Mouse (Mus musculus) testis, postnatal 14 days (tissue): Measurements from ENCODE around the gene Gadd45a.

Source experiments
- DNase-seq: peaks from one replicate; pipeline ENCODE4 v3.0.0; 2021; ENCODE audit warnings: low spot score

Gene Gadd45a

GRCm38 (mm10) chr6:67036837-67037628 lies at the start of gene Gadd45a:
Gene Gadd45a, minus strand, starts transcription at chr6:67037457.
- DNase-seq: peak; percentile 98

GRCm38 (mm10) chr6:67085850-67086437 lies 48.7 kb upstream of the Gadd45a start:
- no peak for DNase-seq

DNA sequence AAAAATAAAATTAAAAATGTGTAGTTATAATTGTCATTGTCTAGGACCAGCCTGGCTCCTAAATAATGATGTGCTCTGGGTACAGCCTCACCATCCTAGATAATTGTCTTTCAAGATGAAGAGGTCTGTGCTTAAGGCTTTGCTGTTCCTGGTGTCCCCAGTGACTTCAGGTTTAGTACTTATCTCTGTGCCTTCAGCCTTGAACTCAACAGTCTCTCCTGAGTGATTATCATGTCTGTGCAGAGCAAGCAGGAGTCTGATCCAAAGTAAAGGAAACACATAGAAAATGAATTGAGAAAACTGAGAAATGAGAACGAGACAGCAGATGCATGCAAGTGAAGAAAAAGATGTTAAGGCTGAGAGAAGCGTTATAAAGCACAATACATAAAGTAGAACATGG lies 47.2 kb upstream of the Gadd45a start:
- no peak for DNase-seq

- no peak for DNase-seq
Measured at GRCm38 (mm10) chr6:67081141-67081540, 43.9 kb upstream of the Gadd45a start.

- no peak for DNase-seq
Measured at GRCm38 (mm10) chr6:67078076-67078475, 40.8 kb upstream of the Gadd45a start.

GRCm38 (mm10) chr6:67077477-67077876 lies 40.2 kb upstream of the Gadd45a start:
- no peak for DNase-seq

DNA sequence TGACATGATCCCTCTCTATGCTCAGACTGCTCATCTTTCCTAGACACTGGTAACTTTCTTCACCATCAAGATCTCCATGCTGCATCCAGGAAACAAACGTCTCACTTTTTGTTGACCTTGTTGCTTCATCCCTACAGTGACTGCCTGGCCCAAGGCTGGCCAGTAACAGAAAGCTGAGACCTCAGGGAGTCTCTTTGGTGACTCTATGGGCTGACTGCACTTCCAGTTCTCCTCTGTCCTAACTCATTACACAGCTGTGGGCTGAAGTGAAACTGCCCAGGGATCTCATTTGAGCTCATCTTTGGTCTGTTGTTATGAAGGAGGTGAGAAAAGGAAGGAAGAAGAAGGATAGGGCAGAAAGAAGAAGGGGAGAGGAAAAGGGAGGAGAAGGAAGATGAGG lies 39.1 kb upstream of the Gadd45a start:
- DNase-seq: no peak

- no peak for DNase-seq
Measured at GRCm38 (mm10) chr6:67074868-67075267, 37.6 kb upstream of the Gadd45a start.

- DNase-seq: no peak
Measured at GRCm38 (mm10) chr6:67073929-67074328, 36.7 kb upstream of the Gadd45a start.

GRCm38 (mm10) chr6:67073446-67073845 lies 36.2 kb upstream of the Gadd45a start:
- DNase-seq: no peak

DNA sequence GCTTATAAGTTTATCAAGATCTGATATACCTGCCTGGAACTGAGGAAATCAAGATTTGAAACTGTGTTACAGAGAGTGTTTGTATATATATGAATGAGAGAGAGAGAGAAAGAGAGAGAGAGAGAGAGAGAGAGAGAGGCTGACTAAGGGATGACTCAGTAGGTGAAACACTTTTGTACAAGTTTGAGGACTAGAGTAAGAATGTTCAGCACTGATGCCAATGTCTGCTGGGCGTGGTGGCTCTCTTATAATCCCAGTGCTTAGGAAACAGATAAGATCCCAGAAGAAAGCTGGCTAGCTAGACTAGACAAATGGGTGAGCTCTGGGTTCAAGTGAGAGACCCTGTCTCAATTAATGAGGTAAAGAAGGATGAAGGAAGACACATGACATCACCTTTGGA lies 34.4 kb upstream of the Gadd45a start:
- no peak for DNase-seq

GRCm38 (mm10) chr6:67069800-67070315 lies 32.6 kb upstream of the Gadd45a start:
- DNase-seq: no peak

GRCm38 (mm10) chr6:67069219-67069762 lies 32.0 kb upstream of the Gadd45a start:
- no peak for DNase-seq

- no peak for DNase-seq
Measured at GRCm38 (mm10) chr6:67060057-67060456, 22.8 kb upstream of the Gadd45a start.

DNA sequence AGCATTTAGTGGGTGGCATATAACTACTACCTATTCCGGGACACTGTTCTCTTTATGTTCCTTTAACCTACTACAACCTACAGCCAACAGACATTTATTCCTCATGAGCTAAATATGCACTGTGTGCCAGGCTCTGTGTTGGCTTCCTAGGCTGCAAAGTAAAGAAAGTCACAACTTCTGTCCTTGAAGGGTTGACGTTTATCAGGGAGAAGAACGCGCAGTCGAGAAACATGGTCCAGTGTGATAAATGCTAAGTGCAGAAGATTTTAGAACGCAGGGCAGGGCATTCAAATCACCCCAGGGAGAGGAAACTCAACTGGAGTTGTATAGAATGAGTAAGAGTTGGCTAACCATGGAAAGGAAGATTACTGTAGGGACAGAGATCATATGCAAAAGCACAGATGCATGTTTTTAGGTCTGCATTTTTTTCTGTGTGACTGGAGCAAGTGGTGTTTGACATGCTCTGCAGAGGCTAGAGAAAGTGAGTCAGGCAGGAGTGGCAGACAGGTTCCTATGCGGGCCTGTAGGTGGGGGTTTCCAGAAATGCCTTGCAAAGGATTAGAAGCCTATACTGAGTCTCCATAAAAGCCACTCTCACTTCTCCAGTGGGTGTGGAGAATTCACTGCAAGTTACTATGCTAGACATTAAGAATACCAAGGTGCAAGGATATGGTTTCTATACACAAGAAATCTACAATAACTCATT lies 20.9 kb upstream of the Gadd45a start:
- no peak for DNase-seq

GRCm38 (mm10) chr6:67057574-67057973 lies 20.3 kb upstream of the Gadd45a start:
- no peak for DNase-seq

GRCm38 (mm10) chr6:67056889-67057564 lies 19.8 kb upstream of the Gadd45a start:
- no peak for DNase-seq

DNA sequence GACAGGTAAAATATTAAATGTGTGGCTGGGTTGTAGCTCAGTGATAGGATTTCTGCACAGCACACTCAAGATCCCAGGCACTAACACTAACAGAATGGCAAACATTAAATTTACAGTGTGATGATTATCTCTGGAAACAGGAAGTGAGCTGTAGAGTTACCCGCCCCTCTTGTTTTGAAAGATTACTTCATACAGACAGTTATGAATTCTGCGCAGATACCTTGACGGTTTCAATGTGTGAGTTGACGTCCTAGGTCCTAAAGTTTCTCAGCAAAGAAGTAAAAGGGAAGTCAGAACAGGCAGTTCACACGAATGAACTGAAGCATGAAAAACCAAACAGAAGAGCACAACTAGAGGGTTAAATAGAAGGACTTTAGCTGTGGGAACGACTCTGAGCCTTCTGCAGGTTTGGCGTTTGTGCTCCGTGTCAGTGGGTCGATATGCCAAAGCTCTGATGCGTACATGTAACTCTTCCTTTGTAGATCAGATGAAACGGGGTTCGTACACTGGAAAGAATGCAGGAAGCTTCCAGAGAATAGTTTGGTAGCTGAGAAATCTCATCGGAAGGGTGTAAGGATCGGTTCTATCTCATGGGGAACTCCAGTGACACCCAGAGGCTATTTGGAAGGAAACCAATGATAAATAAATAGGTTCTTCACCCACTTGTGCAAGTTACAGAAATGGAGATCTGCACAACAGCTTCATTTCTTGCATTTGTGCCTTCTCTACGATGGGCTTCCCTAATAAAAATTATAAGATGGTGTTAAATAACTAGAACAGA lies 19.0 kb upstream of the Gadd45a start:
- DNase-seq: no peak

DNA sequence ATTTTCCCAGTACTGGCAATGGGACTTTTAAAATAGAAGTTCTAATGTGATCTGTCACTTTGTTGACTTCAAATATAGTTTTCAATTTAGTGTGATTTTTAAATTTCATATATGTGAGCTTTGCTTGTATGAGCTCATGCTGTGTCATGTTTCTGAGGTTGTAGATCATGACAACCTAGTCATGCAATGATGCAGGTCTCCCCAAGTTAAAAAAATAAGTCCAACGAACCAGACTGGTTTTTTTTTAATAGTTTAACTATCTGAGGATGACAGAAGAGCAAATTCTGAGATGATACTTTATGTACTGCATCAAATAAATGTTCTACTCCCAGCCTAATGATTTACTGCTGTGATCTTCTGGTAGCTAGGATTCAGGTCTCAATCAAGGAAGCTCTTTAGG lies 12.8 kb upstream of the Gadd45a start:
- no peak for DNase-seq

GRCm38 (mm10) chr6:67049695-67050038 lies 12.4 kb upstream of the Gadd45a start:
- DNase-seq: no peak
